In the genomic region with DNA sequence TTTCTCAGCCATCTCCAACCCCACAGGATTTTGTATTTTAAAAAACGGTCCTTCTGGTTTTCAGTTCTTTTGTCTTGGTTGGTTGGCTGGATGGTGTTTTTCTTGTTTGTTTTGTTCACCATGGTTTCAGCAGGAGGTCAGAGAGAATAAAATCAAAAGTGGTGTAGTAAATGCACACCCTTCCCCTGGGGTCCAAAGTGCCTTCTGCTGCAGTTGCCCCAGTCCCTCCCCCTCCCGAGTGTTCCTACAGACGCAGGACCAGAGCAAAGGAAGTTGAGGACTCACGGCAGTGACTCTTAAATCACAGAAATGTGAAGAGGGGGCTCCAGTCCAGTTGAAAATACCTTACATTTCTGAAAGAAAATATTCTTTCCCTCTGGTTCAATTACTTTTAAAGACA, we compare ENCODE assay signal across 18 mouse cellular contexts. TPM values are rescaled to one million over a fixed set of nuclear protein-coding genes. Genes with fewer than 3 reads are reported as not detected.
DNase-seq lines count a peak whose midpoint lies in the region; ATAC-seq lines count a peak whose summit lies in the region.
"Had no signal": no experiment of that assay in that cellular context is flagged by ENCODE, and none has a peak within 500 bp of the region (broad histone marks: within the 10 kb centered on the region; RNA-seq: fewer than 3 reads in every experiment).

No protein-coding gene starts in this region.

- peak; percentile 29 to 37 for DNase-seq in kidney, adult 8-10 months
- DNase-seq in kidney, adult 18-20 months: no peak
- peak; percentile 51 to 82 for DNase-seq in kidney, postnatal 25 days
- no peak for DNase-seq in frontal cortex, postnatal 14 days (ENCODE audit: low spot score in 2 of 2)
- DNase-seq in cerebellum, postnatal 10 days: no peak
- DNase-seq: adrenal gland, adult 2 months; adrenal gland, postnatal 25 days; cerebellum, adult 2 months; cerebellum, postnatal 25 days; gastrocnemius, postnatal 10 days; heart, adult 2 months had no signal

- H3K4me1 ChIP-seq in intestine, embryonic 15.5 days (replicated peaks): no peaks in the 10 kb centered on the region
- peaks cover 8% of the 10 kb centered on the region; the same call in 1 of the 2 replicates for H3K4me1 ChIP-seq in intestine, embryonic 16.5 days (ENCODE audit: control insufficient read depth, insufficient read depth, low read length)
- H3K4me1 ChIP-seq: embryonic facial prominence, embryonic 12.5 days; forebrain, embryonic 15.5 days; heart, embryonic 12.5 days; hindbrain, embryonic 10.5 days; hindbrain, embryonic 15.5 days had no signal

- H3K4me3 ChIP-seq in intestine, embryonic 15.5 days (replicated peaks): no peak overlapping the region
- H3K4me3 ChIP-seq in intestine, embryonic 16.5 days (ENCODE audit: low read length): no peak overlapping the region
- H3K4me3 ChIP-seq: embryonic facial prominence, embryonic 12.5 days; forebrain, embryonic 15.5 days; heart, adult 2 months; heart, embryonic 12.5 days; hindbrain, embryonic 10.5 days; hindbrain, embryonic 15.5 days had no signal

- ATAC-seq in intestine, embryonic 15.5 days: peak; percentile 67; the same call in 1 of the 2 replicates
- ATAC-seq in intestine, embryonic 16.5 days: peak; percentile 71; the same call in 1 of the 2 replicates
- ATAC-seq: forebrain, embryonic 15.5 days had no signal

- H3K27me3 ChIP-seq in intestine, embryonic 15.5 days (replicated peaks): no peaks in the 10 kb centered on the region
- no peaks in the 10 kb centered on the region for H3K27me3 ChIP-seq in intestine, embryonic 16.5 days (replicated peaks; ENCODE audit: control insufficient read depth, insufficient read depth, low read length)
- H3K27me3 ChIP-seq: embryonic facial prominence, embryonic 12.5 days; forebrain, embryonic 15.5 days; heart, embryonic 12.5 days; hindbrain, embryonic 15.5 days had no signal

- no peak overlapping the region for H3K27ac ChIP-seq in intestine, embryonic 15.5 days
- no peak overlapping the region for H3K27ac ChIP-seq in intestine, embryonic 16.5 days (ENCODE audit: low read length)
- H3K27ac ChIP-seq: embryonic facial prominence, embryonic 12.5 days; forebrain, embryonic 15.5 days; heart, adult 2 months; hindbrain, embryonic 10.5 days; hindbrain, embryonic 15.5 days had no signal

- WGBS in intestine, embryonic 15.5 days: 47% methylated on average over 4 of the region's 4 CpGs
- 51% methylated on average over 4 of the region's 4 CpGs for WGBS in intestine, embryonic 16.5 days

- H3K9me3 ChIP-seq in intestine, embryonic 15.5 days: no peaks in the 10 kb centered on the region
- no peaks in the 10 kb centered on the region for H3K9me3 ChIP-seq in intestine, embryonic 16.5 days (ENCODE audit: control insufficient read depth, low read length)
- H3K9me3 ChIP-seq: embryonic facial prominence, embryonic 12.5 days; forebrain, embryonic 15.5 days; hindbrain, embryonic 10.5 days; hindbrain, embryonic 15.5 days had no signal

- H3K36me3 ChIP-seq in intestine, embryonic 15.5 days: peaks cover 7% of the 10 kb centered on the region; the same call in 1 of the 2 replicates
- peaks cover 4% of the 10 kb centered on the region; the same call in 1 of the 2 replicates for H3K36me3 ChIP-seq in intestine, embryonic 16.5 days (ENCODE audit: control insufficient read depth, insufficient read depth, low read length)

- no peak overlapping the region for H3K4me2 ChIP-seq in intestine, embryonic 15.5 days (replicated peaks)
- no peak overlapping the region for H3K4me2 ChIP-seq in intestine, embryonic 16.5 days (ENCODE audit: low read depth, low read length)
- H3K4me2 ChIP-seq: embryonic facial prominence, embryonic 12.5 days; forebrain, embryonic 15.5 days; heart, embryonic 12.5 days; hindbrain, embryonic 15.5 days had no signal

- no peak overlapping the region for H3K9ac ChIP-seq in intestine, embryonic 15.5 days
- H3K9ac ChIP-seq in intestine, embryonic 16.5 days (ENCODE audit: low read depth, low read length): no peak overlapping the region
- H3K9ac ChIP-seq: embryonic facial prominence, embryonic 12.5 days; forebrain, embryonic 15.5 days; heart, embryonic 12.5 days; hindbrain, embryonic 15.5 days had no signal

RNA-seq across cellular contexts. Expression of a gene that starts 19.9 kb away (rescaled TPM):
- 33.1 and 36.5 TPM in 2 replicates for polyA plus RNA-seq in intestine, embryonic 15.5 days (2015; fragmentation: Nextera tagmentation; extraction: Ambion mirVana)
- 37.9 and 39.7 TPM in 2 replicates for polyA plus RNA-seq in intestine, embryonic 16.5 days (2015; fragmentation: Nextera tagmentation; extraction: Ambion mirVana)

Comparison
In these comparisons a context has a peak if more than half of its experiments do, and no peak if none do; other contexts are left out.
1. DNase-seq: peak in kidney, adult 8-10 months (2 of 2) and kidney, postnatal 25 days (2 of 2); none in kidney, adult 18-20 months (single experiment), frontal cortex, postnatal 14 days (0 of 2) and cerebellum, postnatal 10 days (0 of 2).